Mouse (Mus musculus) hindbrain, embryonic 11.5 days (tissue): ENCODE measurements around the gene Armt1. TPM values are rescaled to one million over a fixed set of nuclear protein-coding genes. Genes with fewer than 3 reads are reported as not detected.

Experiments
- ATAC-seq: fragments of 200-750 bp; cut with Nextera tagmentation; 2 replicates; pipeline ENCODE4 v1.8.0; 2017; ENCODE audit warnings: mild to moderate bottlenecking, moderate TSS enrichment, moderate library complexity; ENCODE audit not compliant: low FRiP score
- DNase-seq: peaks from one replicate; pipeline ENCODE4 v3.0.0-alpha.2; 2015; ENCODE audit warnings: low spot score
- H3K27ac ChIP-seq: fragments of 300-500 bp; sonication (generic); 2 replicates; pipeline ENCODE4 v1.5.1; 2014; ENCODE audit warnings: mild to moderate bottlenecking, low read depth, low read length
- H3K27me3 ChIP-seq: fragments of 300-500 bp; sonication (generic); 2 replicates; pipeline ENCODE4 v1.6.1; 2014; ENCODE audit warnings: mild to moderate bottlenecking, low read length, moderate library complexity, mixed read lengths; ENCODE audit not compliant: control insufficient read depth, insufficient read depth
- H3K36me3 ChIP-seq: fragments of 300-500 bp; sonication (generic); 2 replicates; pipeline ENCODE4 v1.6.1; 2014; ENCODE audit warnings: mild to moderate bottlenecking, low read length, moderate library complexity, mixed read lengths; ENCODE audit not compliant: control insufficient read depth, insufficient read depth
- H3K4me1 ChIP-seq: fragments of 300-500 bp; sonication (generic); replicated peaks from 2 replicates; pipeline ENCODE4 v1.6.1; 2014; ENCODE audit warnings: low read length, mixed read lengths; ENCODE audit not compliant: control insufficient read depth, insufficient read depth
- H3K4me2 ChIP-seq: fragments of 300-500 bp; sonication (generic); replicated peaks from 2 replicates; pipeline ENCODE4 v1.6.1; 2014; ENCODE audit warnings: mild to moderate bottlenecking, low read depth, low read length
- H3K4me3 ChIP-seq: fragments of 300-500 bp; sonication (generic); 2 replicates; pipeline ENCODE4 v1.5.1; 2014; ENCODE audit warnings: low read depth, low read length
- H3K9ac ChIP-seq: fragments of 300-500 bp; sonication (generic); 2 replicates; pipeline ENCODE4 v1.6.1; 2014; ENCODE audit warnings: low read depth, low read length
- H3K9me3 ChIP-seq: fragments of 300-500 bp; sonication (generic); 2 replicates; pipeline ENCODE4 v1.6.1; 2016; ENCODE audit warnings: low read length; ENCODE audit not compliant: control insufficient read depth
- WGBS: fragments of 180-500 bp; shearing (Covaris S2); extraction: QIAGEN DNeasy Blood & Tissue Kit; methylation state at CpG from one replicate; pipeline ENCODE4 v1.1.7; 2014; 5-methylcytosine and 5-hydroxymethylcytosine counted together
- polyA plus RNA-seq: library from polyadenylated mRNA; unstranded; fragments of >200 nt; fragmentation: Nextera tagmentation; extraction: Ambion mirVana; gene quantifications from 2 replicates; pipeline ENCODE4 v1.2.1, GENCODE M21; 2014

The Armt1 gene
- polyA plus RNA-seq, 1 experiment from 2014 or later, result 27.7 TPM

DNA sequence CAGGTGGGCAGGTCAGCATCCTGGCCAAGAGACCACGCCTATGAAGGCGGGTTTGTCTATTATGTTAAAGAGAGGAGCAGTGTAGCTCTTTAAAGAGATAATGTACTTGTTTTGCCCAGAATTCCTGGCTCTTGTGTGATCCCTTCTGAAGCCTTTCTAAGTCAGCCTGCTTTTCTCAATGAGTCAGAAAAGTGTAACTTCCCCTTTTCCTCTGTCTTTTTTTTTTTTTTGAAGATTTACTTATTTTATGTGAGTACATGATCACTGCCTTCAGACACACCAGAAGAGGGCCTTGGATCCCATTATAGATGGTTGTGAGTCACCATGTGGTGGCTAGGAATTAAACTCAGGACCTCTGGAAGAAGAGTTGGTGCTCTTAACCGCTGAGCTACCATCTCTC, 37.1 kb downstream of the Armt1 start:
- H3K27me3 ChIP-seq, result no peaks in the 10 kb centered on the region
- ATAC-seq, result no peak
- no peak overlapping the region for H3K4me3 ChIP-seq
- no peaks in the 10 kb centered on the region for H3K4me1 ChIP-seq
- 90% methylated on average over 3 of the region's 3 CpGs for WGBS
- H3K9ac ChIP-seq, result no peak overlapping the region
- no peak overlapping the region for H3K4me2 ChIP-seq
- no peaks in the 10 kb centered on the region for H3K9me3 ChIP-seq
- H3K36me3 ChIP-seq, result no peaks in the 10 kb centered on the region
- H3K27ac ChIP-seq, result no peak overlapping the region
- no peak for DNase-seq

DNA sequence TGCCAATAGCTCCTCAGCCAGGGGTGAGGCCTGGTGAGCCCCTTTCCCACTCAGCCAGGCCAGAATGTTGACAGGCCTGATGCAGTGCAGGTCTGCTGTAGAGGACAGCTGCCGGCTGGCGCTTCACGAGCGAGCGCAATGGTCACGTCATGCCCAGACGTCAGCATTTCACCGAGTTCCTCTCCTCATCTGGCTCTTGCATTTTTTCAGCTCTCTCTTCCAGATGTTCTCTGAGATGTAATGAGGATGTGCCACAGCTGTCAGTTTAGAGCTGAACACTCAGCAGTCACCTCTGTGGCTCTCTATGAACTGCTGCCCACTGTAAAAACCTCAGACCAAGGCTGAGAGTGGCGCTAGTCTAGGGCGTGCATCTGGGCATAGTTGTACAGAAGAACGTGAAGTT, 41.3 kb downstream of the Armt1 start:
- Histone ChIP-seq H3K4me1 (no peaks in the 10 kb centered on the region), H3K36me3 (no peaks in the 10 kb centered on the region), H3K27ac (no peak overlapping the region), H3K4me2 (no peak overlapping the region), H3K4me3 (no peak overlapping the region), H3K27me3 (no peaks in the 10 kb centered on the region), H3K9ac (no peak overlapping the region), H3K9me3 (no peaks in the 10 kb centered on the region)
- no peak for ATAC-seq
- DNase-seq, result no peak
- 92% methylated on average over 11 of the region's 11 CpGs for WGBS

DNA sequence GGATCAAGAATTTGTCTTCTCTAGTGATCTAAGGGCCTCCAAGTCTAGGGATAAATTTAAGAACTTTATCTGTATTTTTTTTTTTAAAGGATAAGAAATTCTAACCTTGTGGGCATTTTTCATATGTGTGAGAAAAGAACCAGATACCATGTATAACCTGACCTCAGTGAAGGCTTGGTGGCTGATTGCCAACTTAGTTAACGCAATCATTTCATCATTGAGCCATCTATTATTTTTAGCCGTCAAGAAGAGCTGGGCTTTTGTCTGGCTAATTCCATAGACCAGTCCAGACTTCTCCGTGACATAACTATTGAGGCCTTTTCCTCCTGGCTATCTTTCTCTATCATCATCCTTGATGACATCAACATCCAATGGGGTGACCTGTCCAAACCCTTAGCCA, 43.2 kb downstream of the Armt1 start:
- Histone ChIP-seq H3K4me1 (no peaks in the 10 kb centered on the region), H3K27ac (no peak overlapping the region), H3K4me2 (no peak overlapping the region), H3K27me3 (no peaks in the 10 kb centered on the region), H3K36me3 (no peaks in the 10 kb centered on the region), H3K9me3 (no peaks in the 10 kb centered on the region), H3K4me3 (no peak overlapping the region), H3K9ac (no peak overlapping the region)
- WGBS, result 87% methylated on average over 3 of the region's 3 CpGs
- DNase-seq, result no peak
- ATAC-seq, result no peak

DNA sequence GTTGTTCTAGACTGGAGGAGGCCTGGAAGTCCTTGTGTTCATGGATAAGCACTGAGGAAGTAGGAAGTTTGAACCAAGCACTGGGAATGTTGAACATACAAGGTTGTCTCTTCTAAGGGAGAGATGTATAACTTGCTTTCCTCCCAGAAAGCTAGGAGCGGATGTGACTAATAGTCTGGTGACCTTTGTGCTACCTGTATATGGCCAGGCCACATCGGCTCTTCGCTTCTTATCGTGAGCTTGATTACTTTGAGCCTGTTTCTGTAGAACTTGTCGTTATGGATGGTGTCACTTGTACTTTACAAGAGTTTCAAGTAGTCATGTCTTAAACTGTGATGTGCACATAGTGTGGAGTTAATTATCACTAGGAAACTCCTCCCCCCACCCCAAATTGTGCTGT, 44.3 kb downstream of the Armt1 start:
- ATAC-seq (no peak), DNase-seq (no peak)
- Histone ChIP-seq H3K9me3 (no peaks in the 10 kb centered on the region), H3K4me1 (no peaks in the 10 kb centered on the region), H3K27ac (no peak overlapping the region), H3K4me3 (no peak overlapping the region), H3K9ac (no peak overlapping the region), H3K27me3 (no peaks in the 10 kb centered on the region), H3K4me2 (no peak overlapping the region), H3K36me3 (no peaks in the 10 kb centered on the region)
- 95% methylated on average over 5 of the region's 5 CpGs for WGBS

DNA sequence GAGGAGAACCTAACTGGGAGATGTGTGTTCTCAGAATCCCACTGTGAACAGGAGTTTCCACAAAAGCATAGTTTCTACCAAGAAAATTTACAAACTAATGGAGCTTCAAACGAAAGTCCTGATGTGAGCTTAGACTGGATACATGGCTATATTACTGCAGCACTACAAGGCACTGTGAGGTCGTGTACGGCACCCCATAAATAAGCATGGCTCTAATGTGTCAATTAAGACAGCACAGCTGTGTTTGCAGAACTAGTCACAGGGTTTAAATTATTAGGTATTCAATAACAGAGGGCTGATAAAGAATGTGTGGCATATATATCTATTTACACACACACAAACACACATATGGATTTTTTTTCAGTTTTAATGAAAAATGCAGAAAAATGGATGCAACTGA, 48.7 kb downstream of the Armt1 start:
- no peak overlapping the region for H3K9ac ChIP-seq
- no peaks in the 10 kb centered on the region for H3K27me3 ChIP-seq
- H3K36me3 ChIP-seq, result no peaks in the 10 kb centered on the region
- no peak for DNase-seq
- no peak overlapping the region for H3K4me2 ChIP-seq
- no peaks in the 10 kb centered on the region for H3K4me1 ChIP-seq
- no peaks in the 10 kb centered on the region for H3K9me3 ChIP-seq
- ATAC-seq, result no peak
- H3K27ac ChIP-seq, result no peak overlapping the region
- whole genome bisulfite sequencing, result 90% methylated on average over 3 of the region's 3 CpGs
- H3K4me3 ChIP-seq, result no peak overlapping the region

DNA sequence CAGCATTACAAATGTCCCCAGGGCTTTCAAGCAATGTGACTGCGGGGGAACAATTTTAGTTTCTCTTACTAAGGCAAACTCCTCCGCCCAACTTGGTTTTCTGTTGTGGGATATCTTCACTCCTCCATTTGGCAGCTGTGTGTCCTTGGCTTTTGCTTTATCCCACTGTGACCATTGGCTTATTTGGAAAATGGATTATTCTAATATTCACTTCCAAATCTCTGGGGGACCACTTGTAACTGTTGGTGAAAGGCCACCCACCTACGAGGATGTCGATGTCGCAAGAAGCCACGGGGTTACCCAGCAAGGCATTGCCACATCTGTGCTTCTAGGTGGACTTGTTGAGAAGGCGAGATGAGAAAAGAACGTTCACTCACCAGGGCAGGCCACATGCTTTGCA, 49.4 kb downstream of the Armt1 start:
- 86% methylated on average over 8 of the region's 8 CpGs for WGBS

DNA sequence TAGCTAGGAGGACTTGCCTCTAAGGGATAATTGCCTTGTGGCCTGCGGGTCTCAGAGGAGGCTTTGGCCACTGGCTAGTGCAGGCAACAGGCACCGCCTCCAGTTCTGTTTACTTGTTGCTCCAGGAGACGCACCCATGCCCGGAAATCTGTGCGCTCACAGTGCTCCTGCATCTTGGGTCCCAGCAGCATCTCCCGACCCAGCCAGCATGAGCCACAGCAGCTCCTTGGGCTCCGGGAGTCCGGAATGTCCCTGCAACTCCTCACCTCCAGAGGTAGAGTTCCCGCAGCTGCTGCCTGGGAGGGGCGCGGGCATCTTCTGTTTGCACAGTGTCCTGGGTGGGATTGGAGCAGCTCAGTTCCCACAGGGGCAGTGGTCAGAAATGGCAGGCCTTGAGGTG, 50.1 kb downstream of the Armt1 start, which contains the start of gene Ccdc170:
Gene Ccdc170 (plus strand): TSS at position 148 of the 400 bp plus-strand sequence.
- ATAC-seq (no peak), DNase-seq (no peak)
- Histone ChIP-seq H3K4me2 (no peak within 1 kb of the TSS), H3K4me1 (no peaks in the 10 kb centered on the region), H3K27ac (no peak within 1 kb of the TSS), H3K9me3 (no peaks in the 10 kb centered on the region), H3K36me3 (no peaks in the 10 kb centered on the region), H3K4me3 (no peak within 1 kb of the TSS), H3K27me3 (no peaks in the 10 kb centered on the region), H3K9ac (no peak within 1 kb of the TSS)
- WGBS, result 45% methylated on average over 11 of the region's 11 CpGs

More for the DNA sequence above, 49.4 kb downstream of the Armt1 start:
- DNase-seq (no peak), ATAC-seq (no peak)
- H3K27me3 ChIP-seq, result no peaks in the 10 kb centered on the region
- no peak overlapping the region for H3K9ac ChIP-seq
- H3K4me1 ChIP-seq, result no peaks in the 10 kb centered on the region
- H3K36me3 ChIP-seq, result no peaks in the 10 kb centered on the region
- H3K27ac ChIP-seq, result no peak overlapping the region
- no peaks in the 10 kb centered on the region for H3K9me3 ChIP-seq
- no peak overlapping the region for H3K4me3 ChIP-seq
- H3K4me2 ChIP-seq, result no peak overlapping the region

DNA sequence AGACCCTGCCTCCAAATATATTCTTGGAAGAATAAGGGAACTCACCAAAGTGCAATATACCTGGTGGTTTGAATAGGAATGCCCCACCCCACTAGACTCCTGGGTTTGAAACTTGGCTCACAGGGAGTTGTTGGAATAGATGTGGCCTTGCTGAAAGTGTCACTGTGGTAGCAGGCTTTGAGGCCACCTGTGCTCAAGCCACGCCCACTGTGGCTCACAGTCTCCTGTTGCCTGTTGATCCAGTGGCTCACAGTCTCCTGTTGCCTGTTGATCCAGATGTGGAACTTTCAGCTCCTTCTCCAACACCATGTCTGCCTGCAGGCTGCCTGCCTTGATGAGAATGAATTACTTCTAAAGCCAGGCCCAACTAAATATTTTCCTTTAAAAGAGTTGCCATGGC, 51.6 kb downstream of the Armt1 start:
- H3K36me3 ChIP-seq, result no peaks in the 10 kb centered on the region
- H3K4me3 ChIP-seq, result no peak overlapping the region
- H3K27ac ChIP-seq, result no peak overlapping the region
- DNase-seq (no peak), ATAC-seq (no peak)
- no peaks in the 10 kb centered on the region for H3K4me1 ChIP-seq
- H3K27me3 ChIP-seq, result no peaks in the 10 kb centered on the region
- H3K9ac ChIP-seq, result no peak overlapping the region
- 79% methylated on average over 1 of the region's 1 CpGs for WGBS
- no peak overlapping the region for H3K4me2 ChIP-seq
- no peaks in the 10 kb centered on the region for H3K9me3 ChIP-seq

DNA sequence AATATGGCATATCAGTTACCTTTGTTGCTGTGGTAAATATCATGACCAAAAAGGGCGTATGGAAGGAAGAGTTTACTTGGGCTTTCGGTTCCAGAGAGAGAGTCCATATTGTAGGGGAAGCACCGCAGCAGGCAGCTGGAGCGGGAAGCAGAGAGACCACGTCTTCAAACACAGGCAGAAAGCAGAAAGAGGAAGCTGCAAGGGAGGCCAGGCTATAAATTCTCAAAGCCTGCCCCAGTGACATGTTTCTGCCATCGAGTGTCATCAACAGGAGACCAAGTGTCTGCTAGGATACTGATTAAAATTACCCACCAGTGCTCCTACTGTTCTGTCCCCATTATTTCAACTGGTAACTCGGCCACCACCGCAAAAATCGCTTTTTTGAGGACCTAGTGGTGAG, 52.7 kb downstream of the Armt1 start:
- ATAC-seq (no peak), DNase-seq (no peak)
- Histone ChIP-seq H3K36me3 (no peaks in the 10 kb centered on the region), H3K27ac (no peak overlapping the region), H3K4me2 (no peak overlapping the region), H3K9ac (no peak overlapping the region), H3K4me1 (no peaks in the 10 kb centered on the region), H3K4me3 (no peak overlapping the region), H3K27me3 (no peaks in the 10 kb centered on the region), H3K9me3 (no peaks in the 10 kb centered on the region)
- 82% methylated on average over 9 of the region's 9 CpGs for WGBS
